Mouse (Mus musculus) kidney, embryonic 15.5 days (tissue): ENCODE data around the gene Gucd1. TPM values are rescaled to one million over a fixed set of nuclear protein-coding genes. Genes with fewer than 3 reads are reported as not detected.

Experiments used
- ATAC-seq: fragments of 200-750 bp; cut with Nextera tagmentation; replicated peaks from 2 replicates; pipeline ENCODE4 v1.8.0; 2017; ENCODE audit warnings: moderate TSS enrichment; ENCODE audit not compliant: low FRiP score
- H3K27ac ChIP-seq: fragments of 300-500 bp; sonication (generic); 2 replicates; pipeline ENCODE4 v1.5.1; 2015; ENCODE audit warnings: mild to moderate bottlenecking, inconsistent platforms
- H3K27me3 ChIP-seq: fragments of 300-500 bp; sonication (generic); 2 replicates; pipeline ENCODE4 v1.6.1; 2015; ENCODE audit warnings: inconsistent platforms
- H3K36me3 ChIP-seq: fragments of 300-500 bp; sonication (generic); 2 replicates; pipeline ENCODE4 v1.6.1; 2015; ENCODE audit warnings: inconsistent platforms
- H3K4me1 ChIP-seq: fragments of 300-500 bp; sonication (generic); 2 replicates; pipeline ENCODE4 v1.6.1; 2015; ENCODE audit warnings: inconsistent platforms
- H3K4me2 ChIP-seq: fragments of 300-500 bp; sonication (generic); 2 replicates; pipeline ENCODE4 v1.6.1; 2015; ENCODE audit warnings: moderate library complexity, mild to moderate bottlenecking, inconsistent platforms
- H3K4me3 ChIP-seq: fragments of 300-500 bp; sonication (generic); replicated peaks from 2 replicates; pipeline ENCODE4 v1.5.1; 2015; ENCODE audit warnings: mild to moderate bottlenecking, inconsistent platforms
- H3K9ac ChIP-seq: fragments of 300-500 bp; sonication (generic); 2 replicates; pipeline ENCODE4 v1.6.1; 2015; ENCODE audit warnings: mild to moderate bottlenecking, inconsistent platforms
- H3K9me3 ChIP-seq: fragments of 300-500 bp; sonication (generic); replicated peaks from 2 replicates; pipeline ENCODE4 v1.6.1; 2016; ENCODE audit warnings: inconsistent platforms
- WGBS: fragments of 180-500 bp; shearing (Covaris S2); methylation state at CpG from one replicate; pipeline ENCODE4 v1.1.7; 2015; ENCODE audit warnings: mixed read lengths; 5-methylcytosine and 5-hydroxymethylcytosine counted together
- polyA plus RNA-seq: library from polyadenylated mRNA; unstranded; fragments of >200 nt; fragmentation: Nextera tagmentation; extraction: Ambion mirVana; gene quantifications from 2 replicates; pipeline ENCODE4 v1.2.1, GENCODE M21; 2015

Gucd1 gene
- polyA plus RNA-seq, 1 experiment from 2014 or later = 46.0 TPM

- no peaks in the 10 kb centered on the region for H3K27me3 ChIP-seq
- H3K9me3 ChIP-seq = no peaks in the 10 kb centered on the region
- H3K27ac ChIP-seq = peak overlapping the region; percentile 67
- no peak overlapping the region for H3K9ac ChIP-seq
- ATAC-seq = 0 out of 2 replicates have a peak, but pooled peaks have one; percentile 34
- H3K4me1 ChIP-seq = peaks cover 26% of the 10 kb centered on the region
- H3K36me3 ChIP-seq = peaks cover 78% of the 10 kb centered on the region
- no peak overlapping the region for H3K4me3 ChIP-seq
- no peak overlapping the region for H3K4me2 ChIP-seq
- 71% methylated on average over 5 of the region's 5 CpGs for WGBS
Measured at GRCm38 (mm10) chr10:75304049-75304405, 213.7 kb downstream of the Gucd1 start.

GRCm38 (mm10) chr10:75303324-75304048, 214.3 kb downstream of the Gucd1 start:
- no peak overlapping the region for H3K9ac ChIP-seq
- H3K27ac ChIP-seq = peak overlapping the region; percentile 67
- H3K9me3 ChIP-seq = no peaks in the 10 kb centered on the region
- H3K4me3 ChIP-seq = no peak overlapping the region
- peaks cover 27% of the 10 kb centered on the region for H3K4me1 ChIP-seq
- H3K4me2 ChIP-seq = no peak overlapping the region
- peak; percentile 42; the same call in 1 of the 2 replicates for ATAC-seq
- no peaks in the 10 kb centered on the region for H3K27me3 ChIP-seq
- peaks cover 73% of the 10 kb centered on the region for H3K36me3 ChIP-seq
- 67% methylated on average over 8 of the region's 8 CpGs for WGBS

- H3K36me3 ChIP-seq = peaks cover 64% of the 10 kb centered on the region
- no peak overlapping the region for H3K4me3 ChIP-seq
- H3K27me3 ChIP-seq = no peaks in the 10 kb centered on the region
- peaks cover 27% of the 10 kb centered on the region for H3K4me1 ChIP-seq
- no peaks in the 10 kb centered on the region for H3K9me3 ChIP-seq
- H3K9ac ChIP-seq = no peak overlapping the region
- 90% methylated on average over 4 of the region's 4 CpGs for WGBS
- H3K27ac ChIP-seq = no peak overlapping the region
- no peak overlapping the region for H3K4me2 ChIP-seq
- ATAC-seq = no peak
Measured at GRCm38 (mm10) chr10:75302536-75302935, 215.2 kb downstream of the Gucd1 start.

- WGBS = 93% methylated on average over 4 of the region's 4 CpGs
- Histone ChIP-seq H3K4me3 (no peak overlapping the region), H3K4me2 (no peak overlapping the region), H3K27ac (no peak overlapping the region), H3K27me3 (no peaks in the 10 kb centered on the region), H3K4me1 (peaks cover 27% of the 10 kb centered on the region), H3K9me3 (no peaks in the 10 kb centered on the region), H3K36me3 (peaks cover 58% of the 10 kb centered on the region), H3K9ac (no peak overlapping the region)
- ATAC-seq = no peak
Measured at GRCm38 (mm10) chr10:75301937-75302336, 215.8 kb downstream of the Gucd1 start.

GRCm38 (mm10) chr10:75301195-75301806, 216.5 kb downstream of the Gucd1 start:
- no peak for ATAC-seq
- WGBS = 91% methylated on average over 12 of the region's 12 CpGs

More at GRCm38 (mm10) chr10:75301195-75301806, 216.5 kb downstream of the Gucd1 start:
- Histone ChIP-seq H3K27ac (no peak overlapping the region), H3K27me3 (no peaks in the 10 kb centered on the region), H3K9me3 (no peaks in the 10 kb centered on the region), H3K9ac (no peak overlapping the region), H3K4me3 (no peak overlapping the region), H3K4me2 (no peak overlapping the region), H3K36me3 (peaks cover 56% of the 10 kb centered on the region), H3K4me1 (peaks cover 27% of the 10 kb centered on the region)

Other genes starting within 250 kb of the Gucd1 start
- 4.6 and 6.5 TPM in 2 replicates for gene Adora2a, start 201.1 kb downstream of the Gucd1 start, polyA plus RNA-seq
- gene Upb1, start 116.9 kb downstream of the Gucd1 start, polyA plus RNA-seq = 1.6 and 1.8 TPM in 2 replicates
- gene Snrpd3, start 421 bp downstream of the Gucd1 start, polyA plus RNA-seq = 175 and 183 TPM in 2 replicates
- 3.0 and 3.1 TPM in 2 replicates for gene Lrrc75b, start 42.4 kb upstream of the Gucd1 start, polyA plus RNA-seq
- 128 and 137 TPM in 2 replicates for gene Ggt1, start 43.6 kb upstream of the Gucd1 start, polyA plus RNA-seq
- gene Ggt5, start 71.4 kb upstream of the Gucd1 start, polyA plus RNA-seq = 6.7 and 7.7 TPM in 2 replicates
- gene Susd2, start 126.0 kb upstream of the Gucd1 start, polyA plus RNA-seq = 16.5 and 22.6 TPM in 2 replicates
- gene Cabin1, start 246.4 kb upstream of the Gucd1 start, polyA plus RNA-seq = 35.1 and 37.8 TPM in 2 replicates